Mouse (Mus musculus) bone marrow, adult 2 months (tissue): Measurements from ENCODE around the gene Ankrd6.

Source experiments
- CTCF ChIP-seq: fragments of 200-500 bp; IDR thresholded peaks from 2 replicates; pipeline ENCODE4 v1.5.1; 2011; ENCODE audit warnings: low read length, control low read depth; ENCODE audit not compliant: control insufficient read depth, insufficient read depth
- POLR2A ChIP-seq: fragments of 200-500 bp; IDR thresholded peaks from 2 replicates; pipeline ENCODE4 v1.6.1; 2011; ENCODE audit warnings: low read depth, mild to moderate bottlenecking, control low read depth, low read length, borderline replicate concordance; ENCODE audit not compliant: control insufficient read depth

GRCm38 (mm10) chr4:32872189-32872749 lies 78.4 kb downstream of the Ankrd6 start:
- TF ChIP-seq CTCF = no peak
- no peak for TF ChIP-seq POLR2A
